ENCODE assay signal across 24 mouse cellular contexts in genomic region chr2:25504538-25504937, GRCm38 (mm10). TPM values are rescaled to one million over a fixed set of nuclear protein-coding genes. Genes with fewer than 3 reads are reported as not detected.
"Had no signal": no experiment of that assay in that cellular context is flagged by ENCODE, and none has a peak within 500 bp of the region (broad histone marks: within the 10 kb centered on the region; RNA-seq: fewer than 3 reads in every experiment).

No protein-coding gene starts in this region.

- H3K27ac ChIP-seq: lung, embryonic 15.5 days; macrophage; midbrain, embryonic 13.5 days; midbrain, embryonic 15.5 days; neural tube, embryonic 12.5 days; stomach, embryonic 15.5 days; stomach, postnatal 0 days had no signal

- H3K4me3 ChIP-seq: lung, embryonic 15.5 days; midbrain, embryonic 13.5 days; midbrain, embryonic 15.5 days; neural tube, embryonic 12.5 days; stomach, embryonic 15.5 days had no signal

- DNase-seq: liver, postnatal 0 days; lung, adult 2 months; lung, postnatal 14 days; lung, postnatal 36 days; right cerebral cortex, postnatal 14 days; thymus, adult 2 months; thymus, postnatal 25 days; thymus, postnatal 4 days had no signal

- H3K9ac ChIP-seq: liver, postnatal 0 days; lung, embryonic 15.5 days; midbrain, embryonic 13.5 days; midbrain, embryonic 15.5 days; neural tube, embryonic 12.5 days; stomach, embryonic 15.5 days had no signal

- H3K4me2 ChIP-seq: lung, embryonic 15.5 days; midbrain, embryonic 11.5 days; midbrain, embryonic 13.5 days; midbrain, embryonic 15.5 days; neural tube, embryonic 12.5 days; stomach, embryonic 15.5 days had no signal

- H3K27me3 ChIP-seq: lung, embryonic 15.5 days; midbrain, embryonic 13.5 days; midbrain, embryonic 15.5 days; neural tube, embryonic 12.5 days; stomach, embryonic 15.5 days had no signal

- ATAC-seq: liver, postnatal 0 days; lung, postnatal 0 days; midbrain, embryonic 13.5 days; midbrain, embryonic 15.5 days had no signal

- H3K9me3 ChIP-seq: lung, embryonic 15.5 days; midbrain, embryonic 13.5 days; midbrain, embryonic 15.5 days; neural tube, embryonic 12.5 days; stomach, embryonic 15.5 days had no signal

RNA-seq across cellular contexts. Expression of gene C8g, which starts 3.0 kb away (rescaled TPM):
- total RNA-seq: monocyte, adult 5-6 weeks; neutrophil, adult 5-6 weeks had no signal

RNA-seq across cellular contexts. Expression of gene Lcn12, which starts 10.8 kb away (rescaled TPM):
- total RNA-seq: midbrain, postnatal 0 days; monocyte, adult 5-6 weeks; neutrophil, adult 5-6 weeks had no signal
- polyA plus RNA-seq: liver, postnatal 0 days; lung, adult 2 months; lung, embryonic 15.5 days; lung, postnatal 0 days; macrophage; midbrain, embryonic 11.5 days; midbrain, embryonic 13.5 days; midbrain, embryonic 15.5 days; midbrain, postnatal 0 days; neural tube, embryonic 12.5 days; neural tube, embryonic 14.5 days; spleen, adult 2 months; stomach, embryonic 15.5 days; stomach, postnatal 0 days; testis, adult 2 months; thymus, adult 2 months; urinary bladder, adult 2 months had no signal

RNA-seq across cellular contexts. Expression of gene Ptgds, which starts 34.7 kb away (rescaled TPM):
- total RNA-seq: monocyte, adult 5-6 weeks; neutrophil, adult 5-6 weeks had no signal
- polyA plus RNA-seq: macrophage; midbrain, embryonic 11.5 days had no signal
